Mouse (Mus musculus) ovary, postnatal 36 days (tissue): Measurements from ENCODE around the gene Cfap73.
A peak's percentile ranks its signal among the peaks of the same experiment; 100 is the strongest.

Source experiments
- DNase-seq: peaks from one replicate; pipeline ENCODE4 v3.0.0; 2022; ENCODE audit warnings: low spot score, mixed read lengths

Cfap73 gene

GRCm38 (mm10) chr5:120634131-120634530, at the start of gene Cfap73:
Gene Cfap73, minus strand, starts transcription at chr5:120634235.
- DNase-seq = no peak

GRCm38 (mm10) chr5:120682982-120683771, 49.1 kb upstream of the Cfap73 start:
- DNase-seq = no peak

- DNase-seq = no peak
Measured at GRCm38 (mm10) chr5:120680918-120681317, 46.9 kb upstream of the Cfap73 start.

- peak; percentile 81 for DNase-seq
Measured at GRCm38 (mm10) chr5:120679676-120680555, 45.9 kb upstream of the Cfap73 start.

- peak; percentile 21 for DNase-seq
Measured at GRCm38 (mm10) chr5:120677516-120677915, 43.5 kb upstream of the Cfap73 start.

- DNase-seq = no peak
Measured at GRCm38 (mm10) chr5:120674229-120675145, 40.5 kb upstream of the Cfap73 start.

- DNase-seq = peak; percentile 58
Measured at GRCm38 (mm10) chr5:120673626-120674025, 39.6 kb upstream of the Cfap73 start.

- DNase-seq = no peak
Measured at GRCm38 (mm10) chr5:120671865-120672264, 37.8 kb upstream of the Cfap73 start.

GRCm38 (mm10) chr5:120670132-120670531, 36.1 kb upstream of the Cfap73 start:
- no peak for DNase-seq

GRCm38 (mm10) chr5:120668761-120669160, 34.7 kb upstream of the Cfap73 start:
- DNase-seq = no peak

- no peak for DNase-seq
Measured at GRCm38 (mm10) chr5:120664888-120665287, 30.9 kb upstream of the Cfap73 start.

- DNase-seq = no peak
Measured at GRCm38 (mm10) chr5:120660816-120661215, 26.8 kb upstream of the Cfap73 start.

GRCm38 (mm10) chr5:120656281-120656751, 22.3 kb upstream of the Cfap73 start:
- no peak for DNase-seq

- no peak for DNase-seq
Measured at GRCm38 (mm10) chr5:120653873-120654272, 19.8 kb upstream of the Cfap73 start.

- DNase-seq = no peak
Measured at GRCm38 (mm10) chr5:120652915-120653701, 19.1 kb upstream of the Cfap73 start.

- DNase-seq = no peak
Measured at GRCm38 (mm10) chr5:120651230-120651629, 17.2 kb upstream of the Cfap73 start.

- no peak for DNase-seq
Measured at GRCm38 (mm10) chr5:120649938-120650337, 15.9 kb upstream of the Cfap73 start.

- no peak for DNase-seq
Measured at GRCm38 (mm10) chr5:120649374-120649933, 15.4 kb upstream of the Cfap73 start.

GRCm38 (mm10) chr5:120648569-120649373, 14.7 kb upstream of the Cfap73 start, which contains the start of gene Rasal1:
Gene Rasal1, plus strand, starts transcription at chr5:120648812.
- peak; percentile 60 for DNase-seq
